Mouse (Mus musculus) small intestine, adult 2 months (tissue): Measurements from ENCODE around the gene Supt5.

Experiments used
- CTCF ChIP-seq: fragments of 200-500 bp; IDR thresholded peaks from 2 replicates; pipeline ENCODE4 v1.5.1; 2012; ENCODE audit warnings: low read depth, mild to moderate bottlenecking, control low read depth, inconsistent platforms, low read length, moderate library complexity, mixed read lengths; ENCODE audit not compliant: insufficient replicate concordance, insufficient read length; ENCODE audit errors: extremely low read depth
- POLR2A ChIP-seq: fragments of 200-500 bp; IDR thresholded peaks from 2 replicates; pipeline ENCODE4 v1.6.1; 2012; ENCODE audit warnings: low read depth, mild to moderate bottlenecking, control low read depth, inconsistent platforms, low read length, moderate library complexity

GRCm38 (mm10) chr7:28372251-28373108, 33.9 kb upstream of the Supt5 start, which contains the start of gene Plekhg2:
- peak; percentile 70 for TF ChIP-seq CTCF
- peak; percentile 61; the same call in 1 of the 2 replicates for TF ChIP-seq POLR2A
